Mouse (Mus musculus): ENCODE results near the gene Efna3. TPM values are rescaled to one million over a fixed set of nuclear protein-coding genes. Genes with fewer than 3 reads are reported as not detected.

Gene Efna3
- polyA plus RNA-seq, 1 experiment from 2014 or later: 1.8 TPM

DNA sequence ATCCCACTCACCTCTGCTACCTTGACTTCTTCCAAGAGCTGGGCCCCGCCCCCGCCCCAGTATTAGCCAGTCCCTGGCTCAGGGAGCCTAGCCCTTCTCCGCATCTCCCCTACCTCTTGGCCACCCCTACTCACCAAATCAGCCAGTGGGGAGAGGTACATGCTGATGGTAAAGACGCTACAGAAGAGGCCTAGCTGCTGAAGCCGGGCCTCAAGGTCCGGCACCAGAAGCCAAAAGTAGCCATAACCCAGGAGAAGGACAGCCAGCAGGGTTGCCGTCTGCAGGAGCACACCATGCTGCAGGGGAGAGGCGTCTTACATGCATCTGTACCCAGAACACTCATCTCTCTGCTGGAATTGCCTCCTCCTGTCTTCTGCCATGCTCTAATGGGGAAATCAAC is 53.8 kb downstream of the Efna3 start:
- Histone ChIP-seq H3K9ac (peak overlapping the region; percentile 87), H3K27ac (replicated peaks) (no peak overlapping the region), H3K4me2 (peak overlapping the region; percentile 78), H3K36me3 (peaks cover 30% of the 10 kb centered on the region), H3K9me3 (no peaks in the 10 kb centered on the region), H3K4me1 (peaks cover 52% of the 10 kb centered on the region), H3K27me3 (replicated peaks) (no peaks in the 10 kb centered on the region), H3K4me3 (no peak overlapping the region)
- ATAC-seq (ENCODE audit: extremely low read depth, insufficient number of reproducible peaks, low FRiP score, low TSS enrichment): no peak
- WGBS: 60% methylated on average over 8 of the region's 8 CpGs

GRCm38 (mm10) chr3:89266439-89266893 is 56.3 kb downstream of the Efna3 start:
- peaks cover 51% of the 10 kb centered on the region for H3K4me1 ChIP-seq
- WGBS: under 1% methylated on average over 20 of the region's 20 CpGs

More at GRCm38 (mm10) chr3:89266439-89266893, 56.3 kb downstream of the Efna3 start:
- no peaks in the 10 kb centered on the region for H3K9me3 ChIP-seq
- ATAC-seq (ENCODE audit: extremely low read depth, insufficient number of reproducible peaks, low FRiP score, low TSS enrichment): peak; percentile 53; the same call in 1 of the 2 replicates
- H3K4me3 ChIP-seq: peak overlapping the region; percentile 75
- peaks cover 9% of the 10 kb centered on the region for H3K36me3 ChIP-seq
- peak overlapping the region; percentile 88 for H3K4me2 ChIP-seq
- H3K27ac ChIP-seq (replicated peaks): peak overlapping the region; percentile 66
- H3K9ac ChIP-seq: peak overlapping the region; percentile 93
- no peaks in the 10 kb centered on the region for H3K27me3 ChIP-seq (replicated peaks)

Other genes with a start within 250 kb of the Efna3 start
- 8.6 and 9.8 TPM in 2 replicates for gene Rusc1, start 229.7 kb downstream of the Efna3 start, polyA plus RNA-seq (2015; fragmentation: Nextera tagmentation; extraction: Ambion mirVana)
- gene Gm43738, start 221.9 kb downstream of the Efna3 start, polyA plus RNA-seq (2015; fragmentation: Nextera tagmentation; extraction: Ambion mirVana): not detected in 2 replicates
- 119 and 130 TPM in 2 replicates for gene Fdps, start 221.0 kb downstream of the Efna3 start, polyA plus RNA-seq (2015; fragmentation: Nextera tagmentation; extraction: Ambion mirVana)
- 0.98 and 5.3 TPM in 2 replicates for gene Pklr, start 186.8 kb downstream of the Efna3 start, polyA plus RNA-seq (2015; fragmentation: Nextera tagmentation; extraction: Ambion mirVana)
- gene Hcn3, start 162.8 kb downstream of the Efna3 start, polyA plus RNA-seq (2015; fragmentation: Nextera tagmentation; extraction: Ambion mirVana): 0.68 and 1.0 TPM in 2 replicates
- 16.9 and 17.4 TPM in 2 replicates for gene Clk2, start 158.2 kb downstream of the Efna3 start, polyA plus RNA-seq (2015; fragmentation: Nextera tagmentation; extraction: Ambion mirVana)
- 83.4 and 88.1 TPM in 2 replicates for gene Scamp3, start 145.5 kb downstream of the Efna3 start, polyA plus RNA-seq (2015; fragmentation: Nextera tagmentation; extraction: Ambion mirVana)
- gene Fam189b, start 139.8 kb downstream of the Efna3 start, polyA plus RNA-seq (2015; fragmentation: Nextera tagmentation; extraction: Ambion mirVana): 12.8 and 13.5 TPM in 2 replicates
- gene Gba, start 120.0 kb downstream of the Efna3 start, polyA plus RNA-seq (2015; fragmentation: Nextera tagmentation; extraction: Ambion mirVana): 32.7 and 34.8 TPM in 2 replicates
- 15.6 and 16.2 TPM in 2 replicates for gene Thbs3, start 107.8 kb downstream of the Efna3 start, polyA plus RNA-seq (2015; fragmentation: Nextera tagmentation; extraction: Ambion mirVana)
- gene Mtx1, start 95.9 kb downstream of the Efna3 start, polyA plus RNA-seq (2015; fragmentation: Nextera tagmentation; extraction: Ambion mirVana): 125 and 126 TPM in 2 replicates
- gene Muc1, start 93.9 kb downstream of the Efna3 start, polyA plus RNA-seq (2015; fragmentation: Nextera tagmentation; extraction: Ambion mirVana): 0.59 and 1.1 TPM in 2 replicates
- gene Krtcap2, start 77.0 kb downstream of the Efna3 start, polyA plus RNA-seq (2015; fragmentation: Nextera tagmentation; extraction: Ambion mirVana): 216 and 229 TPM in 2 replicates
- gene Trim46, start 76.7 kb downstream of the Efna3 start, polyA plus RNA-seq (2015; fragmentation: Nextera tagmentation; extraction: Ambion mirVana): 0.70 and 0.76 TPM in 2 replicates
- 77.5 and 85.1 TPM in 2 replicates for gene Dpm3, start 63.6 kb downstream of the Efna3 start, polyA plus RNA-seq (2015; fragmentation: Nextera tagmentation; extraction: Ambion mirVana)
- gene Slc50a1, start 52.4 kb downstream of the Efna3 start, polyA plus RNA-seq (2015; fragmentation: Nextera tagmentation; extraction: Ambion mirVana): 40.6 and 40.7 TPM in 2 replicates
- gene Efna1, start 41.8 kb downstream of the Efna3 start, polyA plus RNA-seq (2015; fragmentation: Nextera tagmentation; extraction: Ambion mirVana): 33.3 and 38.4 TPM in 2 replicates
- 9.9 and 10.2 TPM in 2 replicates for gene Efna4, start 15.1 kb upstream of the Efna3 start, polyA plus RNA-seq (2015; fragmentation: Nextera tagmentation; extraction: Ambion mirVana)
- 58.3 and 58.9 TPM in 2 replicates for gene Adam15, start 27.0 kb upstream of the Efna3 start, polyA plus RNA-seq (2015; fragmentation: Nextera tagmentation; extraction: Ambion mirVana)
- 0.08 TPM in 1 of 2 replicates, not detected in the other for gene Dcst2, start 39.0 kb upstream of the Efna3 start, polyA plus RNA-seq (2015; fragmentation: Nextera tagmentation; extraction: Ambion mirVana)
- 0.09 and 0.10 TPM in 2 replicates for gene Dcst1, start 42.3 kb upstream of the Efna3 start, polyA plus RNA-seq (2015; fragmentation: Nextera tagmentation; extraction: Ambion mirVana)
- 1.9 and 2.1 TPM in 2 replicates for gene Zbtb7b, start 71.8 kb upstream of the Efna3 start, polyA plus RNA-seq (2015; fragmentation: Nextera tagmentation; extraction: Ambion mirVana)
- 0.75 TPM in 1 of 2 replicates, not detected in the other for gene Lenep, start 79.8 kb upstream of the Efna3 start, polyA plus RNA-seq (2015; fragmentation: Nextera tagmentation; extraction: Ambion mirVana)
- gene Flad1, start 88.9 kb upstream of the Efna3 start, polyA plus RNA-seq (2015; fragmentation: Nextera tagmentation; extraction: Ambion mirVana): 30.3 and 32.0 TPM in 2 replicates
- 339 and 400 TPM in 2 replicates for gene Cks1b, start 95.4 kb upstream of the Efna3 start, polyA plus RNA-seq (2015; fragmentation: Nextera tagmentation; extraction: Ambion mirVana)
- gene Shc1, start 95.5 kb upstream of the Efna3 start, polyA plus RNA-seq (2015; fragmentation: Nextera tagmentation; extraction: Ambion mirVana): 63.4 and 66.1 TPM in 2 replicates
- 24.3 and 24.8 TPM in 2 replicates for gene Pygo2, start 107.2 kb upstream of the Efna3 start, polyA plus RNA-seq (2015; fragmentation: Nextera tagmentation; extraction: Ambion mirVana)
- gene Pbxip1, start 113.7 kb upstream of the Efna3 start, polyA plus RNA-seq (2015; fragmentation: Nextera tagmentation; extraction: Ambion mirVana): 61.3 and 64.1 TPM in 2 replicates
- gene Pmvk, start 131.6 kb upstream of the Efna3 start, polyA plus RNA-seq (2015; fragmentation: Nextera tagmentation; extraction: Ambion mirVana): 47.6 and 58.3 TPM in 2 replicates
- gene Kcnn3, start 197.2 kb upstream of the Efna3 start, polyA plus RNA-seq (2015; fragmentation: Nextera tagmentation; extraction: Ambion mirVana): 2.2 and 2.3 TPM in 2 replicates